In genomic region chr4:80874121-80874859, GRCm38 (mm10) we compare ENCODE assay signal across 12 mouse cellular contexts. TPM values are rescaled to one million over a fixed set of nuclear protein-coding genes. Genes with fewer than 3 reads are reported as not detected.
DNase-seq lines count a peak whose midpoint lies in the region; TF ChIP-seq lines count a peak whose summit lies in the region.
"Had no signal": no experiment of that assay in that cellular context is flagged by ENCODE, and none has a peak within 500 bp of the region (broad histone marks: within the 10 kb centered on the region; RNA-seq: fewer than 3 reads in every experiment).

No protein-coding gene starts in this region.

- intact Hi-C loops in left cerebral cortex, postnatal 25 days (cut with DNase I): loop anchor here (5.0 kb wide), 2 partner anchors 78 to 378 kb away; no protein-coding TSS in a partner anchor

- peak overlapping the region; percentile 53; the same call in 1 of the 2 replicates for H3K27ac ChIP-seq in ES-E14 (ENCODE audit: insufficient read depth, low read depth, low read length, poor library complexity, severe bottlenecking)

- no peak overlapping the region for H3K4me3 ChIP-seq in ES-E14 (ENCODE audit: insufficient read depth in 1 of 2, low read depth in 1 of 2, low read length in 2 of 2, poor library complexity in 1 of 2, severe bottlenecking in 1 of 2)
- H3K4me3 ChIP-seq: erythroblast, embryonic 14.5 days had no signal

- no peaks in the 10 kb centered on the region for H3K9me3 ChIP-seq in ES-E14 (ENCODE audit: control insufficient read depth, insufficient read depth, low read depth, low read length)

- in situ Hi-C loops in ES-E14 (cut with MboI; ENCODE audit: low sequenced_read_pairs in 2 of 2, unreplicated experiment in 2 of 2): loop anchor here (10.0 to 25.0 kb wide), 2 partner anchors 371 to 388 kb away; no protein-coding TSS in a partner anchor

- no peaks in the 10 kb centered on the region for H3K36me3 ChIP-seq in ES-E14 (ENCODE audit: control insufficient read depth, insufficient read depth, low read length, poor library complexity, severe bottlenecking)

- H3K4me1 ChIP-seq in ES-E14 (ENCODE audit: control insufficient read depth in 2 of 2, insufficient read depth in 2 of 2, low read length in 2 of 2, poor library complexity in 1 of 2): peaks cover 2 to 14% of the 10 kb centered on the region in 2 experiments; a peak in 3 of 4 replicates

- H3K9ac ChIP-seq in ES-E14 (ENCODE audit: insufficient read depth, low read depth, low read length, poor library complexity, severe bottlenecking): no peak overlapping the region

- DNase-seq in ES-E14 (ENCODE audit: low read depth, low spot score) (peak; percentile 77), adipocyte (ENCODE audit: low spot score) (peak; percentile 15)
- peak; percentile 20 for DNase-seq in kidney, postnatal 10 days
- peak; percentile 19 for DNase-seq in mesoderm, embryonic 11.5 days (ENCODE audit: low read depth, low spot score)
- no peak for DNase-seq in cerebellum, adult 11 months
- DNase-seq in spleen, postnatal 14 days (ENCODE audit: low spot score in 2 of 2): no peak
- no peak for DNase-seq in left cerebral cortex, postnatal 25 days (ENCODE audit: low spot score in 2 of 2)
- DNase-seq: heart, adult 18-20 months; heart, postnatal 4 days had no signal

TF ChIP-seq in ES-E14, 5 proteins besides CTCF, POLR2A, EP300 and RAD21:
- TF ChIP-seq HCFC1 (IDR thresholded peaks at IDR 0.05; ENCODE audit: borderline replicate concordance, insufficient read depth, low read length): no peak
- TF ChIP-seq ZNF384 (IDR thresholded peaks at IDR 0.05; ENCODE audit: low read depth, low read length): peak; percentile 85

RNA-seq across cellular contexts. Expression of gene Lurap1l, which starts 36.2 kb away (rescaled TPM):
- total RNA-seq in ES-E14 (2012; rRNA removed): 1.1 and 2.5 TPM in 2 replicates
- 1 to 10 TPM; 9.1 to 9.7 TPM for total RNA-seq in left cerebral cortex, postnatal 25 days (2021)
- total RNA-seq: monocyte, adult 5-6 weeks had no signal

RNA-seq across cellular contexts. Expression of gene Tyrp1, which starts 40.4 kb away (rescaled TPM):
- not detected in 2 replicates for total RNA-seq in ES-E14 (2012; rRNA removed)
- under 1 TPM in 1 of 2 experiments, not detected in 1; 0.27 TPM for total RNA-seq in left cerebral cortex, postnatal 25 days (2021)
- total RNA-seq: left cerebral cortex, postnatal 36 days; monocyte, adult 5-6 weeks had no signal

Comparison
In these comparisons a context has a peak if more than half of its experiments do, and no peak if none do; other contexts are left out.
1. DNase-seq: peak in ES-E14 (single experiment), adipocyte (single experiment), kidney, postnatal 10 days (single experiment) and mesoderm, embryonic 11.5 days (single experiment); none in cerebellum, adult 11 months (single experiment), spleen, postnatal 14 days (0 of 2) and left cerebral cortex, postnatal 25 days (0 of 2).